Mouse (Mus musculus): Measurements from ENCODE around the gene Smurf2. TPM values are rescaled to one million over a fixed set of nuclear protein-coding genes. Genes with fewer than 3 reads are reported as not detected.
A peak's percentile ranks its signal among the peaks of the same experiment; 100 is the strongest.
"Not testable (repeated sequence)": the region's sequence is repeated elsewhere in the genome, so short reads cannot be mapped to it uniquely, and the experiment has no call there.

Smurf2 gene
- polyA plus RNA-seq, 1 experiment = 18.4 TPM

GRCm38 (mm10) chr11:106812410-106813136 lies 107.9 kb downstream of the Smurf2 start:
- H3K4me3 ChIP-seq (ENCODE audit: insufficient read depth, low read depth, low read length) = no peak overlapping the region
- no peak overlapping the region for H3K27ac ChIP-seq (replicated peaks; ENCODE audit: low read depth, low read length)
- no peaks in the 10 kb centered on the region for H3K4me1 ChIP-seq (ENCODE audit: control insufficient read depth, insufficient read depth, insufficient read length, low read length)

GRCm38 (mm10) chr11:106807442-106807841 lies 113.1 kb downstream of the Smurf2 start:
- H3K4me3 ChIP-seq (ENCODE audit: insufficient read depth, low read depth, low read length); H3K4me1 ChIP-seq (ENCODE audit: control insufficient read depth, insufficient read depth, insufficient read length, low read length); H3K27ac ChIP-seq (replicated peaks; ENCODE audit: low read depth, low read length): not testable (repeated sequence)

- no peak overlapping the region for H3K4me3 ChIP-seq (ENCODE audit: insufficient read depth, low read depth, low read length)
- peaks cover 2% of the 10 kb centered on the region; the same call in 1 of the 2 replicates for H3K4me1 ChIP-seq (ENCODE audit: control insufficient read depth, insufficient read depth, insufficient read length, low read length)
- no peak overlapping the region for H3K27ac ChIP-seq (replicated peaks; ENCODE audit: low read depth, low read length)
These were observed 118.4 kb downstream of the Smurf2 start for GRCm38 (mm10) chr11:106802069-106802627.

- H3K4me3 ChIP-seq (ENCODE audit: insufficient read depth, low read depth, low read length) = no peak overlapping the region
- peak overlapping the region; percentile 30 for H3K27ac ChIP-seq (replicated peaks; ENCODE audit: low read depth, low read length)
- H3K4me1 ChIP-seq (ENCODE audit: control insufficient read depth, insufficient read depth, insufficient read length, low read length) = no peaks in the 10 kb centered on the region
These were observed 124.8 kb downstream of the Smurf2 start for GRCm38 (mm10) chr11:106795679-106796078.

- H3K27ac ChIP-seq (replicated peaks; ENCODE audit: low read depth, low read length) = no peak overlapping the region
- no peaks in the 10 kb centered on the region for H3K4me1 ChIP-seq (ENCODE audit: control insufficient read depth, insufficient read depth, insufficient read length, low read length)
- H3K4me3 ChIP-seq (ENCODE audit: insufficient read depth, low read depth, low read length) = no peak overlapping the region
These were observed 126.7 kb downstream of the Smurf2 start for GRCm38 (mm10) chr11:106793846-106794245.

- Histone ChIP-seq H3K27ac (replicated peaks; ENCODE audit: low read depth, low read length) (peak overlapping the region; percentile 75), H3K4me1 (ENCODE audit: control insufficient read depth, insufficient read depth, insufficient read length, low read length) (no peaks in the 10 kb centered on the region), H3K4me3 (ENCODE audit: insufficient read depth, low read depth, low read length) (peak overlapping the region; percentile 80)
These were observed 130.9 kb downstream of the Smurf2 start for GRCm38 (mm10) chr11:106789649-106790048.

GRCm38 (mm10) chr11:106788775-106789459 lies 131.6 kb downstream of the Smurf2 start, which contains the start of the genes Ddx5 and Cep95:
TSS of gene Ddx5 (minus strand) at chr11:106789185.
TSS of gene Cep95 (plus strand) at chr11:106789252.
- Histone ChIP-seq H3K4me3 (ENCODE audit: insufficient read depth, low read depth, low read length) (peak within 1 kb of the TSS; percentile 98), H3K4me1 (ENCODE audit: control insufficient read depth, insufficient read depth, insufficient read length, low read length) (no peaks in the 10 kb centered on the region), H3K27ac (replicated peaks; ENCODE audit: low read depth, low read length) (peak within 1 kb of the TSS; percentile 99)

GRCm38 (mm10) chr11:106788026-106788774 lies 132.3 kb downstream of the Smurf2 start:
- H3K27ac ChIP-seq (replicated peaks; ENCODE audit: low read depth, low read length) = peak overlapping the region; percentile 99
- peak overlapping the region; percentile 98 for H3K4me3 ChIP-seq (ENCODE audit: insufficient read depth, low read depth, low read length)
- H3K4me1 ChIP-seq (ENCODE audit: control insufficient read depth, insufficient read depth, insufficient read length, low read length) = 0 out of 2 replicates have a peak, but pooled peaks cover 3% of the 10 kb centered on the region

- H3K4me3 ChIP-seq (ENCODE audit: insufficient read depth, low read depth, low read length) = peak overlapping the region; percentile 98
- H3K27ac ChIP-seq (replicated peaks; ENCODE audit: low read depth, low read length) = peak overlapping the region; percentile 99
These were observed 133.1 kb downstream of the Smurf2 start for GRCm38 (mm10) chr11:106787131-106788025.

GRCm38 (mm10) chr11:106785043-106785442 lies 135.5 kb downstream of the Smurf2 start:
- Histone ChIP-seq H3K4me3 (ENCODE audit: insufficient read depth, low read depth, low read length) (0 out of 2 replicates have a peak overlapping the region, but pooled peaks have one; percentile 9), H3K27ac (replicated peaks; ENCODE audit: low read depth, low read length) (no peak overlapping the region), H3K4me1 (ENCODE audit: control insufficient read depth, insufficient read depth, insufficient read length, low read length) (peaks cover 5% of the 10 kb centered on the region; the same call in 1 of the 2 replicates)

More at GRCm38 (mm10) chr11:106787131-106788025, 133.1 kb downstream of the Smurf2 start:
- H3K4me1 ChIP-seq (ENCODE audit: control insufficient read depth, insufficient read depth, insufficient read length, low read length) = 0 out of 2 replicates have a peak, but pooled peaks cover 3% of the 10 kb centered on the region

GRCm38 (mm10) chr11:106784476-106784875 lies 136.0 kb downstream of the Smurf2 start:
- Histone ChIP-seq H3K27ac (replicated peaks; ENCODE audit: low read depth, low read length) (no peak overlapping the region), H3K4me3 (ENCODE audit: insufficient read depth, low read depth, low read length) (no peak overlapping the region), H3K4me1 (ENCODE audit: control insufficient read depth, insufficient read depth, insufficient read length, low read length) (peaks cover 5% of the 10 kb centered on the region; the same call in 1 of the 2 replicates)

GRCm38 (mm10) chr11:106782841-106783764 lies 137.4 kb downstream of the Smurf2 start:
- no peak overlapping the region for H3K4me3 ChIP-seq (ENCODE audit: insufficient read depth, low read depth, low read length)
- H3K4me1 ChIP-seq (ENCODE audit: control insufficient read depth, insufficient read depth, insufficient read length, low read length) = peaks cover 5% of the 10 kb centered on the region; the same call in 1 of the 2 replicates
- no peak overlapping the region for H3K27ac ChIP-seq (replicated peaks; ENCODE audit: low read depth, low read length)

- H3K4me3 ChIP-seq (ENCODE audit: insufficient read depth, low read depth, low read length); H3K27ac ChIP-seq (replicated peaks; ENCODE audit: low read depth, low read length): not testable (repeated sequence)
- peaks cover 11% of the 10 kb centered on the region; the same call in 1 of the 2 replicates for H3K4me1 ChIP-seq (ENCODE audit: control insufficient read depth, insufficient read depth, insufficient read length, low read length)
These were observed 138.2 kb downstream of the Smurf2 start for GRCm38 (mm10) chr11:106782271-106782670.

Measured in brown adipose tissue, adult 24 weeks (tissue).